Mouse (Mus musculus) kidney, postnatal 4 days (tissue): Measurements from ENCODE around the gene Gpr22.

Experiments
- DNase-seq, 2 experiments: peaks; one replicate each; pipeline ENCODE4 v3.0.0; 2021; ENCODE audit warnings: mixed read lengths in 2 of 2

The Gpr22 gene

GRCm38 (mm10) chr12:31665999-31666398 is 47.7 kb downstream of the Gpr22 start:
- DNase-seq, result no peak
